Mouse (Mus musculus) embryonic facial prominence, embryonic 13.5 days (tissue): ENCODE measurements around the gene Tagln2. TPM values are rescaled to one million over a fixed set of nuclear protein-coding genes. Genes with fewer than 3 reads are reported as not detected.

Source experiments
- ATAC-seq: fragments of 200-750 bp; cut with Nextera tagmentation; 2 replicates; pipeline ENCODE4 v1.8.0; 2017; ENCODE audit warnings: low read depth; ENCODE audit not compliant: insufficient number of reproducible peaks, insufficient read depth, low FRiP score, low TSS enrichment
- H3K27ac ChIP-seq: fragments of 300-500 bp; sonication (generic); 2 replicates; pipeline ENCODE4 v1.5.1; 2015; ENCODE audit warnings: moderate library complexity, mild to moderate bottlenecking, inconsistent platforms
- H3K27me3 ChIP-seq: fragments of 300-500 bp; sonication (generic); 2 replicates; pipeline ENCODE4 v1.6.1; 2015; ENCODE audit warnings: mild to moderate bottlenecking, inconsistent platforms
- H3K36me3 ChIP-seq: fragments of 300-500 bp; sonication (generic); 2 replicates; pipeline ENCODE4 v1.6.1; 2015; ENCODE audit warnings: mild to moderate bottlenecking, inconsistent platforms
- H3K4me1 ChIP-seq: fragments of 300-500 bp; sonication (generic); 2 replicates; pipeline ENCODE4 v1.6.1; 2015; ENCODE audit warnings: inconsistent platforms
- H3K4me2 ChIP-seq: fragments of 300-500 bp; sonication (generic); 2 replicates; pipeline ENCODE4 v1.6.1; 2015; ENCODE audit warnings: moderate library complexity, mild to moderate bottlenecking, inconsistent platforms
- H3K4me3 ChIP-seq: fragments of 300-500 bp; sonication (generic); 2 replicates; pipeline ENCODE4 v1.5.1; 2015; ENCODE audit warnings: mild to moderate bottlenecking, inconsistent platforms
- H3K9ac ChIP-seq: fragments of 300-500 bp; sonication (generic); 2 replicates; pipeline ENCODE4 v1.6.1; 2015; ENCODE audit warnings: mild to moderate bottlenecking, inconsistent platforms
- H3K9me3 ChIP-seq: fragments of 300-500 bp; sonication (generic); 2 replicates; pipeline ENCODE4 v1.6.1; 2016; ENCODE audit warnings: inconsistent platforms
- WGBS: fragments of 180-500 bp; shearing (Covaris S2); methylation state at CpG from one replicate; pipeline ENCODE4 v1.1.7; 2015; ENCODE audit warnings: mixed read lengths; 5-methylcytosine and 5-hydroxymethylcytosine counted together
- polyA plus RNA-seq: library from polyadenylated mRNA; unstranded; fragments of >200 nt; fragmentation: Nextera tagmentation; extraction: Ambion mirVana; gene quantifications from 2 replicates; pipeline ENCODE4 v1.2.1, GENCODE M21; 2015

The Tagln2 gene
- polyA plus RNA-seq, 1 experiment from 2014 or later: 135 TPM

GRCm38 (mm10) chr1:172490261-172490661, 9.6 kb upstream of the Tagln2 start:
- WGBS: 12% methylated on average over 10 of the region's 10 CpGs
- no peaks in the 10 kb centered on the region for H3K9me3 ChIP-seq

GRCm38 (mm10) chr1:172492047-172492446, 7.8 kb upstream of the Tagln2 start:
- H3K27ac ChIP-seq: no peak overlapping the region
- no peak overlapping the region for H3K4me3 ChIP-seq
- peaks cover 16% of the 10 kb centered on the region for H3K4me1 ChIP-seq
- no peaks in the 10 kb centered on the region for H3K9me3 ChIP-seq
- no peak for ATAC-seq
- no peaks in the 10 kb centered on the region for H3K27me3 ChIP-seq
- H3K4me2 ChIP-seq: no peak overlapping the region
- peaks cover 62% of the 10 kb centered on the region for H3K36me3 ChIP-seq
- 91% methylated on average over 8 of the region's 8 CpGs for WGBS
- H3K9ac ChIP-seq: no peak overlapping the region

More at GRCm38 (mm10) chr1:172490261-172490661, 9.6 kb upstream of the Tagln2 start:
- ATAC-seq: 0 out of 2 replicates have a peak, but pooled peaks have one; percentile 15
- Histone ChIP-seq H3K27me3 (no peaks in the 10 kb centered on the region), H3K27ac (no peak overlapping the region), H3K9ac (peak overlapping the region; percentile 62; the same call in 1 of the 2 replicates), H3K4me3 (peak overlapping the region; percentile 28), H3K4me2 (peak overlapping the region; percentile 58), H3K36me3 (peaks cover 48% of the 10 kb centered on the region), H3K4me1 (peaks cover 34% of the 10 kb centered on the region)

GRCm38 (mm10) chr1:172493516-172493915, 6.3 kb upstream of the Tagln2 start:
- 83% methylated on average over 6 of the region's 6 CpGs for WGBS
- H3K36me3 ChIP-seq: peaks cover 72% of the 10 kb centered on the region

GRCm38 (mm10) chr1:172496030-172496429, 3.8 kb upstream of the Tagln2 start:
- Histone ChIP-seq H3K27me3 (peaks cover 12% of the 10 kb centered on the region), H3K9me3 (no peaks in the 10 kb centered on the region), H3K9ac (no peak overlapping the region), H3K4me2 (no peak overlapping the region), H3K4me1 (peaks cover 15% of the 10 kb centered on the region; the same call in 1 of the 2 replicates), H3K27ac (no peak overlapping the region), H3K4me3 (no peak overlapping the region), H3K36me3 (peaks cover 72% of the 10 kb centered on the region)
- no peak for ATAC-seq
- WGBS: 75% methylated on average over 17 of the region's 17 CpGs

More at GRCm38 (mm10) chr1:172493516-172493915, 6.3 kb upstream of the Tagln2 start:
- no peak for ATAC-seq
- no peak overlapping the region for H3K27ac ChIP-seq
- H3K27me3 ChIP-seq: no peaks in the 10 kb centered on the region
- no peak overlapping the region for H3K4me3 ChIP-seq
- H3K4me2 ChIP-seq: no peak overlapping the region
- H3K9ac ChIP-seq: no peak overlapping the region
- H3K4me1 ChIP-seq: peaks cover 8% of the 10 kb centered on the region
- no peaks in the 10 kb centered on the region for H3K9me3 ChIP-seq

- no peak overlapping the region for H3K4me2 ChIP-seq
- H3K9ac ChIP-seq: no peak overlapping the region
- no peak overlapping the region for H3K27ac ChIP-seq
- WGBS: 75% methylated on average over 10 of the region's 10 CpGs
- H3K4me3 ChIP-seq: no peak overlapping the region
- H3K36me3 ChIP-seq: peaks cover 58% of the 10 kb centered on the region
- H3K9me3 ChIP-seq: no peaks in the 10 kb centered on the region
- H3K4me1 ChIP-seq: peaks cover 29% of the 10 kb centered on the region
- ATAC-seq: no peak
- H3K27me3 ChIP-seq: peaks cover 23% of the 10 kb centered on the region
Measured at GRCm38 (mm10) chr1:172497428-172497827, 2.4 kb upstream of the Tagln2 start.

- H3K9me3 ChIP-seq: no peaks in the 10 kb centered on the region
- peak overlapping the region; percentile 76 for H3K9ac ChIP-seq
- H3K4me3 ChIP-seq: peak overlapping the region; percentile 60
- WGBS: 2% methylated on average over 56 of the region's 56 CpGs
- peaks cover 26% of the 10 kb centered on the region for H3K27me3 ChIP-seq
- peaks cover 55% of the 10 kb centered on the region for H3K4me1 ChIP-seq
- ATAC-seq: peak; percentile 4; the same call in 1 of the 2 replicates
- peak overlapping the region; percentile 55 for H3K27ac ChIP-seq
- H3K4me2 ChIP-seq: peak overlapping the region; percentile 77
- peaks cover 36% of the 10 kb centered on the region for H3K36me3 ChIP-seq
Measured at GRCm38 (mm10) chr1:172500451-172501370, 864 bp downstream of the Tagln2 start.

- ATAC-seq: peak; percentile 5; the same call in 1 of the 2 replicates
- peaks cover 55% of the 10 kb centered on the region for H3K4me1 ChIP-seq
- peak overlapping the region; percentile 77 for H3K4me2 ChIP-seq
- H3K27ac ChIP-seq: peak overlapping the region; percentile 55
- peak overlapping the region; percentile 60 for H3K4me3 ChIP-seq
- peaks cover 28% of the 10 kb centered on the region for H3K36me3 ChIP-seq
- H3K27me3 ChIP-seq: peaks cover 26% of the 10 kb centered on the region
- H3K9me3 ChIP-seq: no peaks in the 10 kb centered on the region
- H3K9ac ChIP-seq: peak overlapping the region; percentile 76
- WGBS: 23% methylated on average over 13 of the region's 13 CpGs
Measured at GRCm38 (mm10) chr1:172501371-172502144, 1.7 kb downstream of the Tagln2 start.

- Histone ChIP-seq H3K27me3 (peaks cover 26% of the 10 kb centered on the region), H3K4me1 (peaks cover 63% of the 10 kb centered on the region), H3K9me3 (no peaks in the 10 kb centered on the region), H3K4me2 (peak overlapping the region; percentile 77), H3K36me3 (peaks cover 20% of the 10 kb centered on the region), H3K9ac (no peak overlapping the region), H3K4me3 (peak overlapping the region; percentile 60), H3K27ac (peak overlapping the region; percentile 57; the same call in 1 of the 2 replicates)
- WGBS: 34% methylated on average over 13 of the region's 13 CpGs
- ATAC-seq: no peak
Measured at GRCm38 (mm10) chr1:172502145-172503110, 2.6 kb downstream of the Tagln2 start.

GRCm38 (mm10) chr1:172503111-172503997, 3.5 kb downstream of the Tagln2 start:
- Histone ChIP-seq H3K27me3 (peaks cover 26% of the 10 kb centered on the region), H3K4me1 (peaks cover 64% of the 10 kb centered on the region), H3K4me2 (peak overlapping the region; percentile 77), H3K4me3 (0 out of 2 replicates have a peak overlapping the region, but pooled peaks have one; percentile 60), H3K27ac (peak overlapping the region; percentile 57; the same call in 1 of the 2 replicates), H3K9me3 (no peaks in the 10 kb centered on the region), H3K36me3 (peaks cover 10% of the 10 kb centered on the region), H3K9ac (0 out of 2 replicates have a peak overlapping the region, but pooled peaks have one; percentile 46)
- 42% methylated on average over 14 of the region's 14 CpGs for WGBS
- no peak for ATAC-seq

GRCm38 (mm10) chr1:172504756-172505155, 4.9 kb downstream of the Tagln2 start:
- ATAC-seq: no peak
- 58% methylated on average over 8 of the region's 8 CpGs for WGBS
- Histone ChIP-seq H3K27ac (peak overlapping the region; percentile 73; the same call in 1 of the 2 replicates), H3K9ac (no peak overlapping the region), H3K27me3 (peaks cover 25% of the 10 kb centered on the region), H3K4me2 (peak overlapping the region; percentile 11; the same call in 1 of the 2 replicates), H3K36me3 (peaks cover 9% of the 10 kb centered on the region; the same call in 1 of the 2 replicates), H3K4me3 (no peak overlapping the region), H3K4me1 (peaks cover 61% of the 10 kb centered on the region), H3K9me3 (no peaks in the 10 kb centered on the region)
